Mouse (Mus musculus) cortical plate, adult 2 months (tissue): Measurements from ENCODE around the gene Fam208a.
A peak's percentile ranks its signal among the peaks of the same experiment; 100 is the strongest.

Experiments used
- CTCF ChIP-seq: fragments of 200-500 bp; IDR thresholded peaks from 2 replicates; pipeline ENCODE4 v1.5.1; 2011; ENCODE audit warnings: mild to moderate bottlenecking, control low read depth, low read length; ENCODE audit not compliant: insufficient read depth; ENCODE audit errors: extremely low read depth
- POLR2A ChIP-seq: fragments of 200-500 bp; IDR thresholded peaks from 2 replicates; pipeline ENCODE4 v1.6.1; 2011; ENCODE audit warnings: mild to moderate bottlenecking, low read length, control low read depth; ENCODE audit not compliant: insufficient read depth; ENCODE audit errors: extremely low read depth

DNA sequence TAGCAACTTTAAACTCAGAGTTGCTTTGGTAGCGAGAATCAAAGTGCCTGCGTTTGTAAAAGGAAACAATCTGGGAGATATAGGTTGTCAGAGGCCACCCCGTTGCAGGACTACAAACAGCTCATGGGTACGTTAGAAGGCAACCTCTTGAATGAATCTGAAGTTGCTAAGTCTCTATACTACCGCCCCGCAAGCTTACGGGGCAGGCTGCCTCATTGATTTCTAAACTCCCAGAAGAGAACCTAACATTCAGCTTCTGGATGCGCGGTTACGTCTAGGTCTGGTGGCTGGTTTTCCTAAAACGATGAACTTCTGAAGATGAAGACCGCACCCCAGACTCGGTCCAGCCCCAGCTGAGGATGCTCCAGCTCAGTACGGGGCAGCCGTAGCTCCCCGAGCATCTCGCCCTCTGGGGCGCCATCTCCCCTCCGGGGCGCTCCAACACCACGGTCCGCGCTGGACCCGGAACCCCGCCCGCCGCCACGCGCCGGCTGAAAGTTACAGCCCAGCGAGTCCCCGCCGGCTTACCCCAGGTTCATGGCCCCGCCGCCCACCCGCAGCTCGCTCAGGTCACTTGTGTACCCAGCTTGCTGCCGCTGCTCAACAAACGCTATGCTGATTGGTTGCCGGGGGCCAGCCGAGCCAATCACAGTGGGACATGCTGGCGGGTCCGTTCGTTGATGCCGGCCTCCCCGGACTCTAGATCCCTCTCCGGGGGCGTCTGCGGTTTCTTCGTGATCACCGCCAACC lies 79.4 kb downstream of the Fam208a start, which contains the start of gene Ccdc66:
- TF ChIP-seq CTCF (no peak), POLR2A (peak; percentile 42; the same call in 1 of the 2 replicates)
